Mouse (Mus musculus) MEL (cell line): ENCODE data around the gene Lsamp. TPM values are rescaled to one million over a fixed set of nuclear protein-coding genes. Genes with fewer than 3 reads are reported as not detected.

Experiments
- DNase-seq: peaks from one replicate; pipeline ENCODE4 v3.0.0; 2011; ENCODE audit warnings: low read depth, low spot score
- H3K27ac ChIP-seq: 2 replicates; pipeline ENCODE4 v1.5.1; 2012; ENCODE audit warnings: low read depth, mild to moderate bottlenecking, control low read depth, low read length, moderate library complexity; ENCODE audit not compliant: control insufficient read depth
- H3K27me3 ChIP-seq, 2 experiments: fragments of 150-350 bp in 1 of 2; sonication (generic) in 1 of 2; 2 replicates each; pipeline ENCODE4 v1.6.1; 2012; ENCODE audit warnings: low read length in 2 of 2, mild to moderate bottlenecking in 2 of 2, improper control_type of control experiment in 1 of 2, moderate library complexity in 1 of 2; ENCODE audit not compliant: insufficient read depth in 2 of 2, control insufficient read depth in 1 of 2
- H3K36me3 ChIP-seq, 2 experiments: 2 replicates each; pipeline ENCODE4 v1.6.1; 2012 to 2014; ENCODE audit warnings: low read length in 2 of 2, improper control_type of control experiment in 1 of 2, inconsistent platforms in 1 of 2, mild to moderate bottlenecking in 1 of 2; ENCODE audit not compliant: insufficient read depth in 2 of 2, control insufficient read depth in 1 of 2
- H3K4me1 ChIP-seq, 2 experiments: fragments of 150-350 bp in 1 of 2; sonication (generic) in 1 of 2; 2 replicates each; pipeline ENCODE4 v1.6.1; 2012; ENCODE audit warnings: low read length in 2 of 2, improper control_type of control experiment in 1 of 2, mild to moderate bottlenecking in 1 of 2; ENCODE audit not compliant: insufficient read depth in 2 of 2, control insufficient read depth in 1 of 2
- H3K4me3 ChIP-seq, 2 experiments: fragments of 150-350 bp in 1 of 2; sonication (generic) in 1 of 2; 2 replicates each; pipeline ENCODE4 v1.5.1; 2012; ENCODE audit warnings: low read depth in 2 of 2, low read length in 2 of 2, mild to moderate bottlenecking in 2 of 2, moderate library complexity in 2 of 2, control low read depth in 1 of 2, improper control_type of control experiment in 1 of 2; ENCODE audit not compliant: control insufficient read depth in 1 of 2, insufficient read depth in 1 of 2
- H3K79me2 ChIP-seq: 2 replicates; pipeline ENCODE4 v1.6.1; 2012; ENCODE audit warnings: mild to moderate bottlenecking, low read length, moderate library complexity; ENCODE audit not compliant: control insufficient read depth, poor library complexity, insufficient read depth
- H3K9ac ChIP-seq: 2 replicates; pipeline ENCODE4 v1.6.1; 2012; ENCODE audit warnings: low read depth, mild to moderate bottlenecking, control low read depth, low read length, moderate library complexity; ENCODE audit not compliant: control insufficient read depth, poor library complexity, severe bottlenecking
- H3K9me3 ChIP-seq: fragments of 150-350 bp; sonication (generic); replicated peaks from 2 replicates; pipeline ENCODE4 v1.6.1; 2012; ENCODE audit warnings: mild to moderate bottlenecking, low read length, improper control_type of control experiment, moderate library complexity; ENCODE audit not compliant: insufficient read depth
- BHLHE40 ChIP-seq: IDR thresholded peaks from 2 replicates; pipeline ENCODE4 v1.6.1; 2012; ENCODE audit warnings: low read depth, mild to moderate bottlenecking, inconsistent platforms, low read length, improper control_type of control experiment, borderline replicate concordance
- CHD2 ChIP-seq: IDR thresholded peaks from 2 replicates; pipeline ENCODE4 v1.6.1; 2011; ENCODE audit warnings: low read length, improper control_type of control experiment
- CTCF ChIP-seq, 3 experiments: IDR thresholded peaks in 2 of 3; conservative IDR thresholded peaks in 1 of 3; 2 replicates each; pipeline ENCODE4 v1.5.1; 2011 to 2012; ENCODE audit warnings: low read length in 3 of 3, low read depth in 2 of 3, mild to moderate bottlenecking in 2 of 3, improper control_type of control experiment in 1 of 3, inconsistent platforms in 1 of 3, mixed read lengths in 1 of 3, moderate library complexity in 1 of 3; ENCODE audit not compliant: control insufficient read depth in 1 of 3, insufficient read depth in 1 of 3, poor library complexity in 1 of 3, severe bottlenecking in 1 of 3
- E2F4 ChIP-seq: IDR thresholded peaks from 2 replicates; pipeline ENCODE4 v1.6.1; 2011; ENCODE audit warnings: low read depth, low read length, improper control_type of control experiment, borderline replicate concordance
- EP300 ChIP-seq, 2 experiments: IDR thresholded peaks; 2 replicates each; pipeline ENCODE4 v1.6.1; 2011; ENCODE audit warnings: improper control_type of control experiment in 2 of 2, low read length in 2 of 2, low read depth in 1 of 2, mild to moderate bottlenecking in 1 of 2
- ETS1 ChIP-seq: IDR thresholded peaks from 2 replicates; pipeline ENCODE4 v1.6.1; 2012; ENCODE audit warnings: low read depth, mild to moderate bottlenecking, inconsistent platforms, low read length, improper control_type of control experiment, moderate library complexity
- JUND ChIP-seq: IDR thresholded peaks from 2 replicates; pipeline ENCODE4 v1.6.1; 2011; ENCODE audit warnings: low read depth, mild to moderate bottlenecking, improper control_type of control experiment, low read length
- MAFK ChIP-seq: IDR thresholded peaks from 2 replicates; pipeline ENCODE4 v1.6.1; 2011; ENCODE audit warnings: low read depth, mild to moderate bottlenecking, low read length, improper control_type of control experiment, borderline replicate concordance
- MEF2A ChIP-seq: IDR thresholded peaks from 2 replicates; pipeline ENCODE4 v1.6.1; 2014; ENCODE audit warnings: low read depth, mild to moderate bottlenecking, inconsistent platforms, low read length, improper control_type of control experiment; ENCODE audit not compliant: poor library complexity, insufficient replicate concordance, severe bottlenecking; ENCODE audit errors: extremely low read depth
- POLR2AphosphoS5 ChIP-seq: IDR thresholded peaks from 2 replicates; pipeline ENCODE4 v1.6.1; 2012; ENCODE audit warnings: low read depth, borderline replicate concordance, mild to moderate bottlenecking, inconsistent platforms, low read length, moderate library complexity, mixed read lengths
- RCOR1 ChIP-seq: IDR thresholded peaks from 2 replicates; pipeline ENCODE4 v1.6.1; 2012; ENCODE audit warnings: low read depth, mild to moderate bottlenecking, inconsistent platforms, low read length, improper control_type of control experiment
- TAL1 ChIP-seq: IDR thresholded peaks from 2 replicates; pipeline ENCODE4 v1.6.1; 2012; ENCODE audit warnings: mild to moderate bottlenecking, inconsistent platforms, low read length, moderate library complexity, mixed read lengths
- TCF12 ChIP-seq: IDR thresholded peaks from 2 replicates; pipeline ENCODE4 v1.6.1; 2014; ENCODE audit warnings: low read depth, mild to moderate bottlenecking, inconsistent platforms, low read length, improper control_type of control experiment, moderate library complexity
- UBTF ChIP-seq: IDR thresholded peaks from 2 replicates; pipeline ENCODE4 v1.6.1; 2012; ENCODE audit warnings: low read depth, mild to moderate bottlenecking, inconsistent platforms, low read length, improper control_type of control experiment, moderate library complexity, borderline replicate concordance; ENCODE audit not compliant: insufficient read depth
- USF1 ChIP-seq: IDR thresholded peaks from 2 replicates; pipeline ENCODE4 v1.6.1; 2014; ENCODE audit warnings: low read depth, mild to moderate bottlenecking, inconsistent platforms, low read length, improper control_type of control experiment, moderate library complexity
- USF2 ChIP-seq, 2 experiments: IDR thresholded peaks; 2 replicates each; pipeline ENCODE4 v1.6.1; 2011 to 2012; ENCODE audit warnings: improper control_type of control experiment in 2 of 2, low read length in 2 of 2, borderline replicate concordance in 1 of 2, inconsistent platforms in 1 of 2, low read depth in 1 of 2, mild to moderate bottlenecking in 1 of 2; ENCODE audit not compliant: insufficient read depth in 1 of 2
- ZKSCAN1 ChIP-seq: IDR thresholded peaks from 2 replicates; pipeline ENCODE4 v1.6.1; 2012; ENCODE audit warnings: low read depth, mild to moderate bottlenecking, inconsistent platforms, low read length, improper control_type of control experiment, moderate library complexity
- ZMIZ1 ChIP-seq: IDR thresholded peaks from 2 replicates; pipeline ENCODE4 v1.6.1; 2012; ENCODE audit warnings: low read depth, mild to moderate bottlenecking, inconsistent platforms, low read length, improper control_type of control experiment, moderate library complexity
- ZNF384 ChIP-seq: IDR thresholded peaks from 2 replicates; pipeline ENCODE4 v1.6.1; 2012; ENCODE audit warnings: low read depth, mild to moderate bottlenecking, inconsistent platforms, low read length, improper control_type of control experiment
- polyA plus RNA-seq, 2 experiments: library from polyadenylated mRNA; stranded (reverse) in 1 of 2; unstranded in 1 of 2; fragments of >175 nt in 1 of 2; fragments of >200 nt in 1 of 2; gene quantifications; 2 replicates each; pipeline versions ENCODE4 v1.2.1 to v1.2.4; 2012; ENCODE audit warnings: low replicate concordance in 2 of 2, low read depth in 1 of 2; ENCODE audit not compliant: insufficient read length in 2 of 2, insufficient read depth in 1 of 2, missing spikeins in 1 of 2
- total RNA-seq: library from RNA; depleted of rRNA; stranded (reverse); fragments of 300-350 nt; gene quantifications from 2 replicates; pipeline ENCODE4 v1.2.3, GENCODE M21; 2012

Lsamp gene
- total and polyA plus RNA-seq, 3 experiments: 0.42 TPM; not detected in 2

GRCm38 (mm10) chr16:41565233-41565632 is 1581.1 kb downstream of the Lsamp start:
- no peak overlapping the region for H3K4me3 ChIP-seq
- no peak for DNase-seq
- no peaks in the 10 kb centered on the region for H3K79me2 ChIP-seq
- no peak overlapping the region for H3K9ac ChIP-seq
- H3K27ac ChIP-seq: no peak overlapping the region
- H3K9me3 ChIP-seq: no peaks in the 10 kb centered on the region
- TF ChIP-seq CHD2 (no peak), RCOR1 (no peak), USF1 (no peak), ZKSCAN1 (no peak), BHLHE40 (no peak), ZMIZ1 (no peak), E2F4 (no peak), TCF12 (no peak), USF2 (IDR thresholded peaks at IDR 0.05; ENCODE audit: borderline replicate concordance in 1 of 2, insufficient read depth in 1 of 2, low read depth in 1 of 2, low read length in 2 of 2) (no peak), TAL1 (no peak), JUND (no peak)
- H3K36me3 ChIP-seq: no peaks in the 10 kb centered on the region
- no peaks in the 10 kb centered on the region for H3K27me3 ChIP-seq
- H3K4me1 ChIP-seq: no peaks in the 10 kb centered on the region

GRCm38 (mm10) chr16:41588675-41589301 is 1604.6 kb downstream of the Lsamp start:
- H3K9me3 ChIP-seq: no peaks in the 10 kb centered on the region

More at GRCm38 (mm10) chr16:41588675-41589301, 1604.6 kb downstream of the Lsamp start:
- TF ChIP-seq ZKSCAN1 (no peak), ETS1 (no peak), CTCF (IDR thresholded peaks at IDR 0.05 in 2 of 3, conservative IDR thresholded peaks at IDR 0.05 in 1 of 3; ENCODE audit: control insufficient read depth in 1 of 3, insufficient read depth in 1 of 3, low read depth in 2 of 3, low read length in 3 of 3, poor library complexity in 1 of 3, severe bottlenecking in 1 of 3) (no peak), MEF2A (no peak), MAFK (no peak), UBTF (no peak), ZNF384 (no peak), EP300 (IDR thresholded peaks at IDR 0.05; ENCODE audit: low read depth in 1 of 2, low read length in 2 of 2) (no peak), POLR2AphosphoS5 (no peak), RCOR1 (no peak)
- DNase-seq: no peak
- no peaks in the 10 kb centered on the region for H3K79me2 ChIP-seq
- H3K27ac ChIP-seq: no peak overlapping the region
- H3K4me3 ChIP-seq: no peak overlapping the region
- no peaks in the 10 kb centered on the region for H3K36me3 ChIP-seq
- no peaks in the 10 kb centered on the region for H3K4me1 ChIP-seq
- no peak overlapping the region for H3K9ac ChIP-seq
- no peaks in the 10 kb centered on the region for H3K27me3 ChIP-seq
